Mouse (Mus musculus) left cerebral cortex, adult 9 months (tissue): ENCODE results near the gene Bpifc.
"Not testable (repeated sequence)": the region's sequence is repeated elsewhere in the genome, so short reads cannot be mapped to it uniquely, and the experiment has no call there.

Experiments used
- DNase-seq, 2 experiments: peaks; one replicate each; pipeline ENCODE4 v3.0.0; 2022; ENCODE audit warnings: low spot score in 2 of 2

The Bpifc gene

DNA sequence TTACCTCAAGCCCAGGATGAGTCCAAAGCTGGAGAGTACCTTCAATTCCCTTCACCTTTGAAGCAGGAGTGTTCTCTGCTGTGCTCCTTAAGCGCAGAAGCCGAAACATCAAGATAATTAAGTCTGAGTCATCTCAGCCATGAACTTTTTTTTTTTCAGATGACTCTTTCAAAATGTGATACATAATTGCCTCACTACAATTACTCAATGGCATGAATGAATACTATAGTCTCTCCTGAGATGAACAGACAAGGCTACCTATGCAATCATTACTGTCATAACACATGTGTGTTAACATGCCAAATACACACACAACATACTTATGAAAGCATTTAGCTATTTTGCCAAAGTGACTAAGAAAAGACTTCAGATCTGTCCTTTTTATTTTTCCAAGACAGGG lies at the start of gene Bpifc:
Gene Bpifc (minus strand): TSS at position 115 of the 400 bp plus-strand sequence.
- no peak for DNase-seq

DNA sequence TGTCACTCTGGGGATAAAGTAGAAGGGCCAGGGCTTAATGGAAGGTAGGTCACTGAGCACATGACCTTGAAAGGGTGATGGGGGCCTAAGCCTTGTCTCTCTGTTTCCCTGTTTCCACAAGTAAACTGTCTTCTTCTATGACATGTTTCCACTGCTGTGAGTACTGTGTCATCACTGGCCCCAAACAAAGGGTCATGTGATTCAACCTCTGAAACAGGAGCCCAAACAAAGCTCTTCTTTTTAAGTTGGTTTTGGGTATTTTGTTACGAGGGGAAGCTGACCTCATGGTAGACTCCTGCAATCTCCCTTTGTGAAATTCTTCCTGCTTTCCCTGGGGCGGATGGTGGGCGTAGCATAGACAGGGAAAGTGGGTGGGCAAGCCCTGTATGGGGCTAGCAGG lies 48.6 kb upstream of the Bpifc start:
- no peak for DNase-seq

DNA sequence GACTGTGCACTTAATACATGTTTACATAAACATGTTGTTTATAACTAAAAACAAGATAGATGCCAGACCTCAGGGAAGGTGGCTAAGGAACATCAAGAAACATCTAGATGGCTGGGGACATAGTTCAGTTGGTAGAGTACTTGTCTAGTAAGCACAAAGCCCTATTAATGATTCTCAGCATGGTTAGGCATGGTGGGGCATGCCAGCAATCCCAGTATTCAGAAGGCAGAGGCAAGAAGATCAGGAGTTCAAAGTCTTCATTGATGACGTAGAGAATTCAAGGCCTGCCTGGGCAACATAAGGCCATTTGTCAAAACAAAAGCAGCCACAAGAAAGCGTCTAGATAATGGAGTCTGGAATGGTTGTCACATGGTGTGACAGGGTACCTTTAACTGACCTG lies 46.0 kb upstream of the Bpifc start:
- no peak for DNase-seq

DNA sequence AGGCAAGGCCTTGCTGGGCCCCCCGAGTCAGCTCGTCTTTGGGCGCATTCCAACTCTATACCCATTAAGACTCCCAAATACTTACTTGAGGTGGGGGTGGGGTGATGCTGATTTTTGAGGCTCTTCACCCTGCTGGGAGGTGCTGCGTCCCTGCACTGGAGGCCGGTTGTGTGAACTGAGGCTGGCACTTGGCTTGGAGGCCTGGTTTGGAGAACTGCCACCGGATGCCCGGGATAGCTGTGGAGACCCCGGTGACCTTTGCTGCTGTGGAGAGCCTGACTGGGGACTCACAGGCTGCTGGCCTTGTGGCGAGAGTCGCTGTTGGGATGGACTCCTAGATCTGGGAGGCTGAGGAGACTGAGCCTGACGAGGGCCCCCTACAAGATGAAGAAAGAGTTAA lies 45.6 kb upstream of the Bpifc start:
- DNase-seq: no peak

DNA sequence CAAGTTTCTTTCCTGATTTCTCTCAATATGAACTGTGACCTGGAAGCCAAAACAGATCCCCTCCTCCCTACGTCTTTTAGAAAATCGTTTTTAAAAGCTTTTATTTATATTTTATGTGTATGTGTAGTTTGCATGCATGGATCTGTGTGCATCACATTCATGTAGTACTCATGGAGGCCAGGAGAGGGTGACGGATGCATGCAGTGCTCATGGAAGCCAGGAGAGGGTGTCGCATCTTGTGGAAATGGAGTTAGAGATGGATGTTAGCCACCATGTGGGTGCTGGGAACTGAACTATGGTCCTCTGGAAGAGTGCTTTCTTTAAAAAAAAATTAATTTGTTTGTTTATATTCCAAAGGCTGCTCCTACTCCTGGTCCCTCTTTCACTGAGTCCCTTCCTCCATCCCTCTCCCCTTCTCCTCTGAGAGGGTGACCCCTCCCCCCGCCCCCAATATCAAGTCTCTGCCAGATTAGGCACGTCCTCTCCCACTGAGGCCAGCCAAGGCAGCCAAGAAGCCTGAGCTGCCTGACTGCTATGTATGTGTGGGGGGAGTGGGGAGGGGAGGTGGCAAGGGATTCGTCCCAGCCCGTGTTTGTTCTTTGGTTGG lies 44.7 kb upstream of the Bpifc start:
- DNase-seq: no peak

DNA sequence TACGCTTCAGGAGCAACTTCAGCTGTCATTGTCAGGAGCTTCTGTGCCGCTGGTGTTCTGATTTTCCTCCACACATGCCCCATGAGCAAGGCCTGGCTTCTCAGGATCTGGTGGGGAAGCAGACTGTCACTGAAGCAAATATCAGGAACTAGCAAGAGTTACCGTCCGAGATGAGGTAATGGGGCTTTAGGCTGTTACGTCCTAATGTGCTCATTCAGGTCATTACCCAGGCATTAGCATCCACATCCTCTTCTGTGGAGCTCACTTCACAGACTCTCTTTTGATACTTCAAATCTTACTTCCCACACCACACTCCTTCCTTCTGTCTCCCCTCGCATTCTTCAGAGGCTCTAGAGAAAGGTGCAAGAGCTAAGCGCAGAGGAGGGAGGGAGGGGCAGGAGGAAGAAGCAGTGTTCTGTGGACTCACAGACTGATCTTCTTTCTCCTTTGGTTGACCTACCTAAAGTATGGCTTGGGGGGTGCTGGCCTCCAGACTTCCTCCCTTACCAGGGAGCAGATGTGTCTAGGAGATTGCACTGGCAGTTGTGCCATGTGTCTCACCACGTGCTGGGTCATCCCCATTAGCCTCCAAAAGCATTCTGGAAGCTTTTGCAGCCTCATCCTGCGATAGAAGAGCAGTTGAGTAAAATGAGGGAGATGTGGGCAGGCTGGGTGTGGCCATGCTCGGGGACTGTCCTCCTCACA lies 41.3 kb upstream of the Bpifc start:
- no peak for DNase-seq

DNA sequence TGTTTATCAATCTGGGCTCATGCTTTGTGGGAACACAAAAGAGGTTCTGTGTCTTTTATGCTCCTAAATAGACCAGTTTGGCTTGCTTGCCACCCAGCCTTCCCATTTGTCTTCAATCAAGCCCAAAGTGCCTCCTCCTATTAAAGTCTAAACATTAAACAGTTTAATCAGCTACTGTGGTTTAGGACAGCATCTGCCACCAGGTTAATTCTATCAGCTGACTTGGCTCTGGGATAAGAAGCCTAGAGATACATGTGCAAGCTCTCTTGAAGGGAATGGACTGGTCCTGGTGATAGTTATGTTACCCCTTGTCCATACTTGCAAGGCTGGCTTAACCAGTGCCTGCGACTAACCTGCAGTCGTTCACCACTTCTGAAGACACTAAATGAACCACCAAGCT lies 38.8 kb upstream of the Bpifc start:
- DNase-seq: no peak

DNA sequence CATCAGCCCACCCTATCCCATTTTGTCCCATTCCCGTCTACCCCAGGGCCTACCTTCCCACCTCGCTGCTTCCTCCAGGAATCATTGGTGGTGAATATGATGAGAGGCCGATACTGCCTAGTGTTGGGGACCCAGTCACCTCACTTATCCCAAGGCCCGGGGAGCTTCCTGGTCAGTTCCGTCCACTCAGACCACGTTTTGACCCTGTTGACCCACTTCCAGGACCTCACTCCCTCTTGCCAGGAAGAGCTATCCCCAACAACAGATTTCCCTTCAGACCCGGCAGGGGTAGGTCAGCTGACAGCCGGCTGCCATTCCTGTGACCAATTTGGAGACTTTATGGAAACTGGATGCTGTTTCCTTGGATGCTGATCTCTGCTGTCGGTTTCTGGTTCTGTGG lies 36.1 kb upstream of the Bpifc start:
- no peak for DNase-seq

DNA sequence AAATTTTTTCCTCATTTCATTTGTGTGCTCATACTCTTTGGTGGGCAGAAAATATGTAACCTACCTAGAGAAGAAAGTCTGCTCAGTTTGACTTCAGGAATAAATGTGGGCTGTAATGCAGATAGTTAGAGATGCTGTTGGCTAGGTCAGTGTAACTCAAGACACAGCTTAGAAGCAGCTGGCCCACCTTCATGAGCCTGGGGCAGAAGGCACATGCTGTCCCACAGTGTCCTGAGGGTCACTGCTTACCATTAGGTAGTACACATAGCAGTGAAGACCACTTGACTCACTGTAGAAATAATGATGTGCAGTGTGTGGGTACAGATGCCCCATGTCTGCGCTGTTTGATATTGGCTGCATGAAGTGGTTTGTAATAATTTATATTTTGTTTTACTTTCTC lies 34.7 kb upstream of the Bpifc start:
- no peak for DNase-seq

DNA sequence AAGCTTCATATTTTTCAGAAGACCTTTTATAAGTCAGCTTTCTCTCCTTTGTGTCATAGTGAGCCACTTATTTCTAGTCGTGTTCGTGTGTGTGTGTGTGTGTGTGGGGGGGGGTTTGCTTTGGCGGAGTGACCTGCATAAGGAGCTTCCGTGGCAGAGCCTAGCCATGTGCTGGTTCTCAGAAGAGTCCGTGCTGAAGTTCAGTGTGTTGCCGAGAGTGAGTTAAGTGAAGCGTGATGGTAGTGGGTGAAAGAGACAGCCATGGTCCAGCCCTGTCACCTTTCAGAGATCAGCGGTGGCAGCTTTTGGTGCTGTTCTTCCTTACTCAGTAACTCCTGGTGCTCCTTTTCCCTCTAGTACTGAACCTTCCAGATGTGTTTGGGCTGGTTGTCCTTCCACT lies 32.4 kb upstream of the Bpifc start:
- no peak for DNase-seq

DNA sequence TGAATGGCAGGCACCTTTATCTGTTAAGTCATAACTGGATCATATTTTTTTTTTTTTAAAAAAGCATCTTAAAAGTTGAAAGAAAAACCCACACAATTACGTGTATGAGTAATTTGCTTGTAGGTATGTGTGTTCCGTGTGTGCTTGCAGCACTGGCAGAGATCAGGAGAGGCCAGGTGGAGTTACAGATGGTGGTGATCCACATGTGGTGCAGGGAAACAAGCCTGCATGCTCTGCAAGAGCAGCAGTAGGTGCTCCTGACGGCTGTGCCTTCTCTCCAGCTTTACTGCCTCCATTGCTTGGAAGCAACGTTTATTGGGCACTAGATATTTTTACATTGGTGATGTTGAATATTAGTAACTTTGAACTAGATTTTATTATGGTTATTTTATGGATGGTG lies 32.0 kb upstream of the Bpifc start:
- DNase-seq: no peak

DNA sequence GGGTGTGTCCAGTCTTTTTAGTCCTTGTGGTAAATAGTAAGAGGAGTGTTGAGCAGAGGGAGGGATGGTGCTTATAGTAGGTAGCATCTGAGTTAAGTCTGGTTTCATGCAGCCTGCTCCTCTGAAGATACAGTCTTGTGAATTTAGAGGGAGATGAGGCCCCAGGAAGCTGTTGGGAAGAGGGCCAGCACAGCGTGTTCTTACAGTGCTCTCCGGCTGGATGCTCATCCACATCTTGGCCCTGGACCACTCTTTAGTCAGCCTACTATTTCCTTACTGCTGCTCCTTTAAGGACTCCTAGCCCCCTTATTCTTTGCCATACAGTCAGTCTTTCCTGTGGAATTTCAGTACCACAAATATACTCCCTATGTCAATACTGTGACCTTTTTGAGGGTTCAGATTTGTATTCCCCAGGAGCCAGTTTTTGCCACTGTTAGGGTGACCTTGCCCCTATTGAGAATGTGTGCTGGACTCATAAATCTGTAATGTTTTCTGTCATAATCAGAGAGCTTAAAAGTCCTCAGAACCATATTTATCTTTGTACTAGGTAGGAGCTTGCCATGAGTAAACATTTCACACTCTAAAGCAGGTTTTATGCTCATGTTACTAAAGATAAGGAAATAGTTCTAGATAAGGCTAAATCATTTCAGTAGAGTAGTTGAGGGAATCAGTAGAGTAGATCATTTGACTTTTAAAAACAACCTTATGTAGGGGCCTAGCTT lies 22.5 kb upstream of the Bpifc start:
- DNase-seq: no peak

DNA sequence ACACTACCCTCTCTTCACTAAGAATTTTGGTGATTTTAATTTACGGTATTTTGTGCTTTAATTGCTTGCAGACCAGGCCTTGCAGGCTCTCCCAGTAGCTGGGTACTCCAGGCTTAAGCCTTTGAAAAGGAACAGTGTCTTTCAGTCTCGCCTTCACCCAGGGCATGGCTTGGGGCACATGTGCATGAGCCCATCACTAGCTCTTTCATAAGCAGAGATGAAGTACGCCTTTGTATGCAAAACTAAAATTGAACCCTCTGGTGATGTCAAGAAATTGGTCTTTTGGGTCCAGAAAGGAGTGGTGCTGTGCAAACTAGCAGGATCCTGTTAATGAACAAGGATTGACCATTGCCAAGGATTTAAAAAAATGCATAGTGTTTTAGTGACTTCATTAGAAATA lies 20.8 kb upstream of the Bpifc start:
- DNase-seq: no peak

DNA sequence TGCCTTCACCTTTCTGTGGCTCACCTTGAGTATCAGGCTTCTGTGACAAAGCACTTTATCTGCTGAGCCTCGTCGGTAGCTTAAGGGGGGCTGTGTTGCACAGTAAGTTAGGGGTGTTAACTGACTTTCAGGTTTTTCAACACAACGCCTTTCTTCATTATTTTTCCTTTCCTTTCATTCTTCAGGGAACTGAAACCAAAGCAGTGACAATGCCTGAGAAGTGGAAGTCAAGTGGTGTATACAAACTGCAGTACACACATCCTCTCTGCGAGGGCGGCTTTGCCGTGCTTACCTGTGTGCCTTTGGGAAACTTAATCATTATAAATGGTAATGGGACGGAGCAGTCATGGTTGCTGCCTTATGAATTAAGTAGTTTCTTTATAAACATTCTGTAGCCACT lies 19.0 kb upstream of the Bpifc start:
- no peak for DNase-seq

DNA sequence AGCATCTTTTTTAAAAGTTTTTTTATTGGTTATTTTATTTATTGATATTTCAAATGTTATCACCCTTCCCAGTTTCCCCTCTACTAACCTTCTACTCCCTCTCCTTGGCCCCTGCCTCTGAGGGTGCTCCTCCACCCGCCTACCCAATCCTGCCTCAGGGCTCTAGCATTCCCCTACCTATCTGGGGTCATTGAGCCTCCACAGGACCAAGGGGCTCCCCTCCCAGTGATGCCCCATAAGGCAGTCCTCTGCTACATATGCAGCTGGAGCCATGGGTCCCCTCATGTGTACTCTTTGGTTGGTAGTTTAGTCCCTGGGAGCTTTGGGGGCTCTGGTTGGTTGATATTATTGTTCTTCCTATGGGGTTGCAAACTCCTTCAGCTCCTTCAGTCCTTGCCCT lies 15.1 kb upstream of the Bpifc start:
- DNase-seq: not testable (repeated sequence)

DNA sequence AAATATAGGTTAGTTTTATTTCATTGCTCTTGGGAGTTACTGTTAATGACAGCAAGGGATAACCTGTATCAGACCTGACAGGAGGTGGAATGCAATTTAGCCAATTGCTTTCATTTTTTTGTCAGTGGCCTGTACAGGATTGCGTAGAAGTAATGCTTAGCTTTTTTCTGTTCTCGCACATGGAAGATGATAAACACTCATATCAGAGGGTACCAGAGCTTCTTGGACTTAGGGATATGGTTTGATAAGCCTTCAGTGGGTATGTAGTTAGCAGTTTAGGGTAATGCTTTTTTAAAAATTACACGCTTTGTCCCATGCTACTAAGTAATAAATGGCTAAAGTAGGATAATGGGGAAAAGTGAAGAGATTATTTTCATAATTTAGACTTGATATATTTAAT lies 14.7 kb upstream of the Bpifc start:
- DNase-seq: no peak

DNA sequence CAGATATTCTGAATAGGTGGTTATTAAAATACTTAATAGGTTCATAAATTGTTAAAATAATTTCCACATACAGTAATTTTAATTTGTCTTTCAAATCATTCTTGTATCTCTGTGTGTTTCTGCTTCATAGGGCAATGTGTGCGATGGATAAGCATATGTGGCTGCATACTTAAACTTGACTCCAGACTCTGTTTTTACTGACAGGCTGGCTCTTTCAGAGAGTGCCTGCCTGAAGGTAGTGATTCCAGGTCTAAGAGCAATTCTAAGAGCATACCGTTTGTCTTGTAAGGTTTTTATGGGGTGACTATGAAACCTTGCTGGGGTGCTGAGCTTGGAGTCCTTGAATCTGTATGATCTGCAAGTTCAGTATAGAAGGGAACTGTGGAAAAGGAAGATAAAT lies 14.2 kb upstream of the Bpifc start:
- no peak for DNase-seq

DNA sequence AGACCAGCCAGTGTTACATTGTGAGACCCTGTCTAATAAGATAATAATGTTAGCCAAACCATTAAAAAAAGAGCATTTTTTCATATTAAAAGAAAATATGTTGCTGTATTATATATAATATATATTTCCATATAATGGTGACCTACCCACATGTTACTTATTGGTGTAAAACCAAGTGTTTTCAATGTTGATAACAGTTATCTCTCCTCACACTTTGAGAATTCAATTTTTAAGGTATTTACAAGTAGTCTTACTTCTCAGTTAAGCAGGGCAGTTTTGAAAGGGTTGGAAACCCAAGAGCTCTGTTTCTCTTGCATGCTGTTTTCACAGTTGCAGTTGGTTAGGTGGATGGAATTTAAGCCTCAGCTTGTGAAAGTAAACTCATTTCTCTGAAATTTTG lies 11.5 kb upstream of the Bpifc start:
- no peak for DNase-seq

DNA sequence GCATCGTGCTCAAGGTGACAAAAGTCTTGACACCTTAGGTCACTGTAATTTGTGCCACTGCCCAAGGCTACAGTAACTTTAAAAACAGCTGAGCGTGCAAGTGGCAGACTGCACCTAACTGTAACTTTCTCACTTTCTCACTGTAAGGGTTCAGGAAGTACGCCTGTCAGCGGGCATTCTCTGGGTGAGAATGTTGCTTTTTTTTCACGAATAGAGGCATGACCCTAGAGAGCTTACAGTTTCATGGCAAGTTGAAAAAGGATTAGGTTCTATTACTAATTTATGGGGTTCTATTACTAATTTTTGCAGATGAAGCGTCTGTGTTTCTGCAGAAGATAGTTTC lies 10.8 kb upstream of the Bpifc start:
- DNase-seq: no peak

DNA sequence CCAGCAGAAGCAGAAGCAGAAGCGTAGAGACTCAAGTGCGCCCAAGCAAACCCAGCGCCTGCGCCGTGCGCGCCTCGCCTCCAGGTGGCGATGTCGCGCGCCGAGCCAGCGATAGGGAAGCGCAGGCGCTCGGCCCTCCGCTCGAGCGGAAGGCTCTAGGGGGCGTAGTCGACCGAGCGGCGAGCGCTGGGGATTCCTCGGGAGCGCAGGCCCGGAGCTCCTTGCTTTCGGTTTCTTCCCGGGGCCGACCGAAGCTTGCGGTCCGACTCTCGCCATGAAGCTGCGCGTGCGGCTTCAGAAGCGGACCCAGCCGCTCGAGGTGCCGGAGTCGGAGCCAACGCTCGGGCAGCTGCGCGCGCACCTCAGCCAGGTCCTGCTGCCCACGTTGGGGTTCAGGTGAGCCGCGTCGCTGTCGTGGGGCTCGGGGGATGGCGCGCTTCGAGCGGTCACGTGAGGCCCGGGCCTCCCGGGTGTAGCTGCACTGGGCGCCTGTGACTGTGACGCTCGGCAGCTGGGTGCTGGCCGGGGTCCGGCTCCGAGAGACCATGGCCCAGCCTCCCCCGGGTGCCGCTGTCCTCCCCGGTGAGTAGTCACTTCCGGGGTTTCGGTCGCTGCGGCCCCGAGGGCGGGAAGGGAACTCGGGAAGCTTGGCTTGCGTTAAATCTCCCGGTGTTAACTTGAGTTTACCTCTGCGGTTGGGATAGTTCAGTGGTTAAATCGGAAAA lies 10.2 kb upstream of the Bpifc start, which contains the start of gene Fbxo7:
Gene Fbxo7 (plus strand): TSS at position 224 of the 725 bp plus-strand sequence.
- peak; percentile 40 to 85 for DNase-seq

DNA sequence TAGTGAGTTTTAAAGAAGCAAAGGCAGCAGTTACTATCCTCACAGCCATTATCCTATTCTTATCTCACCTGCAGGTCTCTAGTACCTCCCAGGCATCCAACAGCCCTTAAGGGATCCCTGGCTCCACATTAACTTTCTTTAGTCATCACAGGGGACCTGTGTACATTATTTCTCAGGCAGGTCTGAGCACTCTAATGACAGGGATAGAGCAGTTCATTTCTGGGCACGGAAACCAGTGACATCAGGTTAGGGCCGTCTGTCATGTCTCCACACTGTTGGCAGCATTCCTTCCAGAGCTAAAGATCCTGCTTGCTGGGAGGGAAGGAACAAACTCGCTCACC lies 9.7 kb upstream of the Bpifc start:
- peak in 1 of 2 experiments; percentile 36 for DNase-seq

DNA sequence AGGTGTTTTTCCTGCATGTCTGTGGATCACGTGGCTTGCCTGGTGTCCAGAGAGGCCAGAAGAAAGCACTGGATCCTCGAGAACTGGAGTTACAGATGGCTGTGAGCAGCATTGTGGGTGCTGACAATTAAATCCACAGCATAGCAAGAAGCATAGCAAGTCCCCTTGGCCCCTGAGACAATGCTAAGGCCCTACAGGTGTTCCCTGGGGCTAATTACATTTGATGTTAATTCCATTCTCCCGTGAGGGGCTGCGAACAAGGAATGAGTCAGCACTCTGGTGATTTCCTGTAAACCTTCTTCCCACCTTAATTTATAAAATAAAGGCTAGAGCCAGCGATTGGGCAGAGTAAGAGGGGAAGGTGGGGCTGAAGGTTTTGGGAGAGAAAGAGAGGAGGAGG lies 7.1 kb upstream of the Bpifc start:
- no peak for DNase-seq

DNA sequence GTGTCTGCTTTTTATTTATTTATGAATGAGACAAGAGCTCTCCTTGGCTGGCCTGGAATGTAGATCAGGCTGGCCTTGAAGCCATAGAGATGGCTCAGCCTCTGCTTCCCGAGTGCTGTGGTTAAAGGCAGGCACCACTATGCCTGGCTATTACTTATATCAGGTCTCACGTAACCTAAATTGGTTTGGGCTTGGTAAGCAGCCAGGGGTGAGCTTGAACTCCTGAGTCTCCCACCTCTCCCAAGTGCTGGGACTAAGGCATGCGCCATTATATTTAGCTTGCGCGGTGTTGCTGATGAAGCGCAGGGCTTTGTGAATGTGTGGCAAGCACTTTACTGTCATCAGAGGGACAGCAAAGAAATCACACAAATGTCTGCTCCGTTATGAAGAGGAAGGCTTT lies 6.1 kb upstream of the Bpifc start:
- DNase-seq: no peak
